Mouse (Mus musculus) intestine, postnatal 0 days (tissue): ENCODE measurements around the gene Entpd3. TPM values are rescaled to one million over a fixed set of nuclear protein-coding genes. Genes with fewer than 3 reads are reported as not detected.
A peak's percentile ranks its signal among the peaks of the same experiment; 100 is the strongest.

Experiments used
- ATAC-seq: fragments of 200-750 bp; cut with Nextera tagmentation; 2 replicates; pipeline ENCODE4 v1.8.0; 2017; ENCODE audit warnings: mild to moderate bottlenecking, moderate TSS enrichment, moderate library complexity
- H3K27ac ChIP-seq: fragments of 300-500 bp; sonication (generic); 2 replicates; pipeline ENCODE4 v1.5.1; 2014; ENCODE audit warnings: mild to moderate bottlenecking, low read depth, low read length, moderate library complexity
- H3K27me3 ChIP-seq: fragments of 300-500 bp; sonication (generic); replicated peaks from 2 replicates; pipeline ENCODE4 v1.6.1; 2014; ENCODE audit warnings: low read length, mixed read lengths; ENCODE audit not compliant: control insufficient read depth, insufficient read depth
- H3K36me3 ChIP-seq: fragments of 300-500 bp; sonication (generic); 2 replicates; pipeline ENCODE4 v1.6.1; 2014; ENCODE audit warnings: mild to moderate bottlenecking, moderate library complexity; ENCODE audit not compliant: control insufficient read depth, insufficient read depth
- H3K4me1 ChIP-seq: fragments of 300-500 bp; sonication (generic); replicated peaks from 2 replicates; pipeline ENCODE4 v1.6.1; 2014; ENCODE audit warnings: antibody characterized with exemption, low read length, mixed read lengths; ENCODE audit not compliant: control insufficient read depth, insufficient read depth
- H3K4me2 ChIP-seq: fragments of 300-500 bp; sonication (generic); replicated peaks from 2 replicates; pipeline ENCODE4 v1.6.1; 2014; ENCODE audit warnings: low read depth, mild to moderate bottlenecking, moderate library complexity
- H3K4me3 ChIP-seq: fragments of 300-500 bp; sonication (generic); 2 replicates; pipeline ENCODE4 v1.5.1; 2014; ENCODE audit warnings: low read depth, low read length
- H3K9ac ChIP-seq: fragments of 300-500 bp; sonication (generic); 2 replicates; pipeline ENCODE4 v1.6.1; 2014; ENCODE audit warnings: mild to moderate bottlenecking, low read depth, low read length
- H3K9me3 ChIP-seq: fragments of 300-500 bp; sonication (generic); 2 replicates; pipeline ENCODE4 v1.6.1; 2016; ENCODE audit warnings: mixed run types; ENCODE audit not compliant: control insufficient read depth
- CTCF ChIP-seq: sonication (generic); IDR thresholded peaks from 2 replicates; pipeline ENCODE4 v1.5.1; 2016; ENCODE audit warnings: low read depth, mild to moderate bottlenecking, control low read depth, antibody characterized with exemption, moderate library complexity
- WGBS: fragments of 180-500 bp; shearing (Covaris S2); extraction: QIAGEN DNeasy Blood & Tissue Kit; methylation state at CpG from one replicate; pipeline ENCODE4 v1.1.7; 2014; 5-methylcytosine and 5-hydroxymethylcytosine counted together
- polyA plus RNA-seq: library from polyadenylated mRNA; unstranded; fragments of >200 nt; fragmentation: Nextera tagmentation; extraction: Ambion mirVana; gene quantifications from 2 replicates; pipeline ENCODE4 v1.2.1, GENCODE M21; 2015

Entpd3 gene
- polyA plus RNA-seq, 1 experiment from 2014 or later = 1.2 TPM

DNA sequence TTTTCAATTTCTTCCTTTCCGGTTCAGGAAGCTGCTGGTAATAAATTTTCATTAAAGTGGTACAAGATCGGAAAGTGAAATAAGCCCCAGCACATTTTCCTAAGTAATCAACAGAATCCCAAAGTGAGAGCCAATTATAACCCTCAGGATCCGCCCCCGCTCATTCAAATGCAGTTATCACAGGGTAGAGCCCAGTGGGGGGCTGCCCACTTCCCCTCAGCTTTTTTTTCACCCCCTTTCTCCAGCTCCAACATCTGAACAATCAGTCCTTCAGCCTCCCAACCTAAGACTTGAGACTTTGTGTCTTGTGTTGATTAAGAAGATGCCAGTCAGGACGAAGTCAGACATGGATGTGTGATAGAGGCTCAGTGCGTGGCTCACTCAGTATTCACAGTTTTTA is 55.2 kb downstream of the Entpd3 start:
- ATAC-seq = no peak
- H3K4me1 ChIP-seq = no peaks in the 10 kb centered on the region
- H3K4me2 ChIP-seq = no peak overlapping the region
- H3K9ac ChIP-seq = no peak overlapping the region
- H3K27ac ChIP-seq = no peak overlapping the region
- WGBS = 74% methylated on average over 6 of the region's 6 CpGs
- no peaks in the 10 kb centered on the region for H3K36me3 ChIP-seq
- no peaks in the 10 kb centered on the region for H3K27me3 ChIP-seq
- H3K4me3 ChIP-seq = no peak overlapping the region
- no peaks in the 10 kb centered on the region for H3K9me3 ChIP-seq
- no peak for TF ChIP-seq CTCF

DNA sequence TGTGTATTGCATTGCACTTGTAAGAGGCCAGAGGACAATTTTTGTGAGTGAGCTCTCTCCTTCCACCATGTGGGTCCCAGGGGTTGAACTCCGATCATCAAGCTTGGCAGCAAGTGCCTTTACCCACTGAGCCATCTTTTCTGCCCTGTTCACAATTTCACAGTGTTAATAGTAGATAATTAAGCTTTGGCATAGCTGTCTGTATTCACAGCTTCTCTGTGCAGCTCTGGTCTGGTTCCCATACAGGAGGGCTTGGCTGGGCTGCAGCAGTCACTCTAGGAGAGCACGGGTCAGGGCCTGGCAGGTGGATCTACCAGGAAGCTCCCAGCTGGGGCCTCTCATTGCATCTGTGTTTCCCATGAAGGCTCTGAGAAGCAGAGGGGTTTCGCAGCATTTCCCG is 55.7 kb downstream of the Entpd3 start:
- Histone ChIP-seq H3K27me3 (no peaks in the 10 kb centered on the region), H3K4me1 (no peaks in the 10 kb centered on the region), H3K4me3 (no peak overlapping the region), H3K9me3 (no peaks in the 10 kb centered on the region), H3K9ac (no peak overlapping the region), H3K36me3 (no peaks in the 10 kb centered on the region), H3K4me2 (no peak overlapping the region), H3K27ac (no peak overlapping the region)
- 71% methylated on average over 4 of the region's 4 CpGs for WGBS
- no peak for ATAC-seq
- no peak for TF ChIP-seq CTCF

GRCm38 (mm10) chr9:120601488-120602171 is 62.0 kb downstream of the Entpd3 start:
- Histone ChIP-seq H3K9me3 (no peaks in the 10 kb centered on the region), H3K4me2 (peak overlapping the region; percentile 65), H3K27me3 (no peaks in the 10 kb centered on the region), H3K27ac (peak overlapping the region; percentile 50; the same call in 1 of the 2 replicates), H3K36me3 (no peaks in the 10 kb centered on the region), H3K4me3 (peak overlapping the region; percentile 29), H3K4me1 (no peaks in the 10 kb centered on the region), H3K9ac (no peak overlapping the region)
- TF ChIP-seq CTCF = peak; percentile 97
- 14% methylated on average over 17 of the region's 17 CpGs for WGBS
- ATAC-seq = peak; percentile 90

- peak overlapping the region; percentile 65 for H3K4me2 ChIP-seq
- H3K27ac ChIP-seq = 0 out of 2 replicates have a peak overlapping the region, but pooled peaks have one; percentile 50
- WGBS = 37% methylated on average over 17 of the region's 17 CpGs
Observed at GRCm38 (mm10) chr9:120602172-120602838, 62.7 kb downstream of the Entpd3 start.

DNA sequence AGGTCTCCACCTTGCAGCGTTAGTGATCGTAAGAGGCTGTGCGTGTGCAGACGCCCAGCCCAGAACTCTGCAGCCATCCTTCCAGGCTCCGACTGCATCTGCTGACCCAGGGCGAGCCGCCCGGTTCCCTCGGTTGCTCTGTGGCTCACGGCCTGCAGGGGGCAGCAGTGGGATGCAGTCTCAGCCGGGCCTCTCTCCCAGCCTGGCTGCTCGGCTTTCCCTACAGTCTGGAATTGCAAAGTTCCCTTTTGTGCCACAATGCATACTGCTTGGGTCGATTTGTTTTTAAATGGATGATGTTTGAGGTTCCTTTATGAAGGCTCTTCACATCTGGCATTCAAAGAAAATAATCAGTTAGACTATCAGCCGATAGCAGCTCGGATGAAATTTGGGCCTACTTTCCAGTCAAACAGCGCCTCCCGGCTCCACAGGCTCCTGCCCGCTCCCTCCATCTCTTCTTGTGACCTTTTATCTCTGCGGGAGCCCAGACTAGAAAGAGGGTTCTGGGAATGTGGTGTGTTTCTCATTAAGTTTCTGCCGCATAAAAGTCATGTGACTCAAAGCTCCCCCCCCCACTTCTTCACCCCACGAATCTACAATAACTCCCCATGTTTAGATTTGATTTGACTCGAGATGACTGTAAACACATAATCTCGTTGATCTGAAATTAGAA is 63.4 kb downstream of the Entpd3 start:
- 16% methylated on average over 23 of the region's 23 CpGs for WGBS
- H3K4me3 ChIP-seq = no peak overlapping the region
- H3K27me3 ChIP-seq = no peaks in the 10 kb centered on the region
- no peaks in the 10 kb centered on the region for H3K4me1 ChIP-seq
- H3K36me3 ChIP-seq = no peaks in the 10 kb centered on the region
- no peak overlapping the region for H3K27ac ChIP-seq
- H3K4me2 ChIP-seq = peak overlapping the region; percentile 65
- TF ChIP-seq CTCF = peak; percentile 99
- peaks cover 9% of the 10 kb centered on the region; the same call in 1 of the 2 replicates for H3K9me3 ChIP-seq
- ATAC-seq = peak; percentile 54
- no peak overlapping the region for H3K9ac ChIP-seq

More at GRCm38 (mm10) chr9:120602172-120602838, 62.7 kb downstream of the Entpd3 start:
- no peak for TF ChIP-seq CTCF
- Histone ChIP-seq H3K9ac (no peak overlapping the region), H3K27me3 (no peaks in the 10 kb centered on the region), H3K4me1 (no peaks in the 10 kb centered on the region), H3K9me3 (peaks cover 2% of the 10 kb centered on the region; the same call in 1 of the 2 replicates), H3K36me3 (no peaks in the 10 kb centered on the region), H3K4me3 (peak overlapping the region; percentile 29; the same call in 1 of the 2 replicates)
- ATAC-seq = peak; percentile 69

DNA sequence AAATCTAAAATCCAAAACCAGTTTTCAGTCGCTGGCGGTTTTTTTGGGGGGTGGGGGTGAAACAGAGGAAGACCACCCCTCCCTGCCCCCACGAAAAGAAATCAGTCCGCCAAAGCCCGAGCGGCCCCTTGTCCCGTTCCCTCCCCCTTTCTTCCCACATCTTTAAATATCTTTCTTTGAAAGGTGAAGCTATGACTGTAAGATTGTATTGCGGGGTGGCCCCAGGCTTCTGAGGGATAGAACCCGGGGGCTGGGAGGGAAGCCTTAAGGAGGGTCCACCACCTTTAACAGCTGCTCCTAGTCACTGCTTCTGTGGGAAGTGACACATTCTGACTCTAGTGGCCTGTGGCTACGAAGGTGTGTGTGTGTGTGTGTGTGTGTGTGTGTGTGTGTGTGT is 63.9 kb downstream of the Entpd3 start:
- no peak for ATAC-seq
- no peaks in the 10 kb centered on the region for H3K4me1 ChIP-seq
- H3K9me3 ChIP-seq = peaks cover 9% of the 10 kb centered on the region; the same call in 1 of the 2 replicates
- H3K36me3 ChIP-seq = no peaks in the 10 kb centered on the region
- TF ChIP-seq CTCF = no peak
- no peak overlapping the region for H3K4me3 ChIP-seq
- no peaks in the 10 kb centered on the region for H3K27me3 ChIP-seq
- no peak overlapping the region for H3K9ac ChIP-seq
- no peak overlapping the region for H3K4me2 ChIP-seq
- no peak overlapping the region for H3K27ac ChIP-seq
- WGBS = 69% methylated on average over 10 of the region's 10 CpGs
